Mouse (Mus musculus) stomach, embryonic 14.5 days (tissue): ENCODE results near the gene Sirpa. TPM values are rescaled to one million over a fixed set of nuclear protein-coding genes. Genes with fewer than 3 reads are reported as not detected.

ENCODE experiments used
- ATAC-seq: fragments of 200-750 bp; cut with Nextera tagmentation; 2 replicates; pipeline ENCODE4 v1.8.0; 2017; ENCODE audit warnings: low read depth, moderate TSS enrichment; ENCODE audit not compliant: insufficient number of reproducible peaks, insufficient read depth, low FRiP score
- H3K27ac ChIP-seq: fragments of 300-500 bp; sonication (generic); 2 replicates; pipeline ENCODE4 v1.5.1; 2014; ENCODE audit warnings: mild to moderate bottlenecking, low read length, moderate library complexity, mixed read lengths
- H3K27me3 ChIP-seq: fragments of 300-500 bp; sonication (generic); 2 replicates; pipeline ENCODE4 v1.6.1; 2014; ENCODE audit warnings: low read length, control low read depth, mixed read lengths; ENCODE audit not compliant: control insufficient read depth, insufficient read depth
- H3K36me3 ChIP-seq: fragments of 300-500 bp; sonication (generic); 2 replicates; pipeline ENCODE4 v1.6.1; 2014; ENCODE audit warnings: mild to moderate bottlenecking, control low read depth, low read length, moderate library complexity, mixed read lengths; ENCODE audit not compliant: control insufficient read depth, insufficient read depth
- H3K4me1 ChIP-seq: fragments of 300-500 bp; sonication (generic); 2 replicates; pipeline ENCODE4 v1.6.1; 2014; ENCODE audit warnings: low read length, control low read depth, mixed read lengths; ENCODE audit not compliant: control insufficient read depth, insufficient read depth
- H3K4me2 ChIP-seq: fragments of 300-500 bp; sonication (generic); replicated peaks from 2 replicates; pipeline ENCODE4 v1.6.1; 2014; ENCODE audit warnings: low read depth, low read length, control low read depth
- H3K4me3 ChIP-seq: fragments of 300-500 bp; sonication (generic); 2 replicates; pipeline ENCODE4 v1.5.1; 2014; ENCODE audit warnings: low read depth, low read length, control low read depth
- H3K9ac ChIP-seq: fragments of 300-500 bp; sonication (generic); replicated peaks from 2 replicates; pipeline ENCODE4 v1.6.1; 2014; ENCODE audit warnings: low read depth, mild to moderate bottlenecking, control low read depth, low read length, moderate library complexity, mixed read lengths
- H3K9me3 ChIP-seq: fragments of 300-500 bp; sonication (generic); 2 replicates; pipeline ENCODE4 v1.6.1; 2016; ENCODE audit warnings: low read depth, low read length, control low read depth; ENCODE audit not compliant: control insufficient read depth
- WGBS: fragments of 180-500 bp; shearing (Covaris S2); extraction: QIAGEN DNeasy Blood & Tissue Kit; methylation state at CpG from one replicate; pipeline ENCODE4 v1.1.7; 2014; 5-methylcytosine and 5-hydroxymethylcytosine counted together
- polyA plus RNA-seq: library from polyadenylated mRNA; unstranded; fragments of >200 nt; fragmentation: Nextera tagmentation; extraction: Ambion mirVana; gene quantifications from 2 replicates; pipeline ENCODE4 v1.2.1, GENCODE M21; 2014

The Sirpa gene
- polyA plus RNA-seq, 1 experiment from 2014 or later: 27.4 TPM

- Histone ChIP-seq H3K36me3 (no peaks in the 10 kb centered on the region), H3K9ac (no peak overlapping the region), H3K27me3 (no peaks in the 10 kb centered on the region), H3K9me3 (no peaks in the 10 kb centered on the region), H3K4me3 (no peak overlapping the region), H3K27ac (no peak overlapping the region), H3K4me2 (no peak overlapping the region), H3K4me1 (0 out of 2 replicates have a peak, but pooled peaks cover 8% of the 10 kb centered on the region)
- ATAC-seq: no peak
- WGBS: 41% methylated on average over 12 of the region's 12 CpGs
Measured at GRCm38 (mm10) chr2:129558008-129558874, 34.4 kb upstream of the Sirpa start.

GRCm38 (mm10) chr2:129558875-129559219 lies 33.8 kb upstream of the Sirpa start:
- H3K27me3 ChIP-seq: no peaks in the 10 kb centered on the region
- H3K4me1 ChIP-seq: 0 out of 2 replicates have a peak, but pooled peaks cover 8% of the 10 kb centered on the region
- H3K9me3 ChIP-seq: no peaks in the 10 kb centered on the region
- ATAC-seq: no peak
- H3K4me2 ChIP-seq: no peak overlapping the region
- no peak overlapping the region for H3K9ac ChIP-seq
- H3K27ac ChIP-seq: no peak overlapping the region
- H3K36me3 ChIP-seq: no peaks in the 10 kb centered on the region
- no peak overlapping the region for H3K4me3 ChIP-seq
- 53% methylated on average over 3 of the region's 3 CpGs for WGBS

GRCm38 (mm10) chr2:129561796-129562195 lies 30.8 kb upstream of the Sirpa start:
- H3K4me3 ChIP-seq: no peak overlapping the region
- H3K9ac ChIP-seq: no peak overlapping the region
- H3K27me3 ChIP-seq: no peaks in the 10 kb centered on the region
- no peaks in the 10 kb centered on the region for H3K9me3 ChIP-seq
- H3K4me2 ChIP-seq: no peak overlapping the region
- no peak overlapping the region for H3K27ac ChIP-seq
- H3K36me3 ChIP-seq: no peaks in the 10 kb centered on the region
- 77% methylated on average over 3 of the region's 3 CpGs for WGBS
- 0 out of 2 replicates have a peak, but pooled peaks cover 8% of the 10 kb centered on the region for H3K4me1 ChIP-seq
- ATAC-seq: no peak

- 76% methylated on average over 5 of the region's 5 CpGs for WGBS
- no peak overlapping the region for H3K4me3 ChIP-seq
- ATAC-seq: no peak
Measured at GRCm38 (mm10) chr2:129563944-129564709, 28.5 kb upstream of the Sirpa start.

GRCm38 (mm10) chr2:129569120-129569519 lies 23.5 kb upstream of the Sirpa start:
- no peaks in the 10 kb centered on the region for H3K27me3 ChIP-seq
- no peak overlapping the region for H3K4me3 ChIP-seq
- WGBS: 56% methylated on average over 7 of the region's 7 CpGs
- no peaks in the 10 kb centered on the region for H3K9me3 ChIP-seq
- H3K27ac ChIP-seq: no peak overlapping the region
- H3K9ac ChIP-seq: no peak overlapping the region
- 0 out of 2 replicates have a peak, but pooled peaks cover 3% of the 10 kb centered on the region for H3K4me1 ChIP-seq
- no peaks in the 10 kb centered on the region for H3K36me3 ChIP-seq
- H3K4me2 ChIP-seq: no peak overlapping the region
- ATAC-seq: no peak

More at GRCm38 (mm10) chr2:129563944-129564709, 28.5 kb upstream of the Sirpa start:
- H3K9ac ChIP-seq: no peak overlapping the region
- H3K4me1 ChIP-seq: 0 out of 2 replicates have a peak, but pooled peaks cover 3% of the 10 kb centered on the region
- H3K4me2 ChIP-seq: no peak overlapping the region
- no peaks in the 10 kb centered on the region for H3K36me3 ChIP-seq
- no peak overlapping the region for H3K27ac ChIP-seq
- H3K27me3 ChIP-seq: no peaks in the 10 kb centered on the region
- H3K9me3 ChIP-seq: no peaks in the 10 kb centered on the region

GRCm38 (mm10) chr2:129569556-129569955 lies 23.1 kb upstream of the Sirpa start:
- no peak overlapping the region for H3K27ac ChIP-seq
- no peak overlapping the region for H3K9ac ChIP-seq
- H3K4me1 ChIP-seq: 0 out of 2 replicates have a peak, but pooled peaks cover 7% of the 10 kb centered on the region
- no peaks in the 10 kb centered on the region for H3K9me3 ChIP-seq
- ATAC-seq: no peak
- 51% methylated on average over 5 of the region's 5 CpGs for WGBS
- H3K27me3 ChIP-seq: no peaks in the 10 kb centered on the region
- no peak overlapping the region for H3K4me2 ChIP-seq
- no peaks in the 10 kb centered on the region for H3K36me3 ChIP-seq
- no peak overlapping the region for H3K4me3 ChIP-seq

GRCm38 (mm10) chr2:129573701-129574273 lies 18.8 kb upstream of the Sirpa start:
- Histone ChIP-seq H3K9me3 (no peaks in the 10 kb centered on the region), H3K27ac (no peak overlapping the region), H3K36me3 (no peaks in the 10 kb centered on the region), H3K4me1 (0 out of 2 replicates have a peak, but pooled peaks cover 8% of the 10 kb centered on the region), H3K4me2 (no peak overlapping the region), H3K4me3 (no peak overlapping the region), H3K27me3 (no peaks in the 10 kb centered on the region), H3K9ac (no peak overlapping the region)
- no peak for ATAC-seq
- WGBS: 22% methylated on average over 4 of the region's 4 CpGs

- no peaks in the 10 kb centered on the region for H3K36me3 ChIP-seq
- 0 out of 2 replicates have a peak, but pooled peaks cover 8% of the 10 kb centered on the region for H3K4me1 ChIP-seq
- WGBS: 12% methylated on average over 24 of the region's 24 CpGs
- H3K4me3 ChIP-seq: no peak overlapping the region; the same call in 1 of the 2 replicates
- no peak overlapping the region for H3K27ac ChIP-seq
- no peak overlapping the region for H3K9ac ChIP-seq
- peak overlapping the region; percentile 32 for H3K4me2 ChIP-seq
- H3K27me3 ChIP-seq: no peaks in the 10 kb centered on the region
- no peak; the same call in 1 of the 2 replicates for ATAC-seq
- no peaks in the 10 kb centered on the region for H3K9me3 ChIP-seq
Measured at GRCm38 (mm10) chr2:129574395-129575046, 18.1 kb upstream of the Sirpa start.
